Mouse (Mus musculus): ENCODE data around the gene Ppa1.

GRCm38 (mm10) chr10:61646557-61646956 is 1.8 kb upstream of the Ppa1 start:
- TF ChIP-seq POLR2A (IDR thresholded peaks at IDR 0.05; ENCODE audit: control insufficient read depth, low read depth, low read length) (no peak), CTCF (IDR thresholded peaks at IDR 0.05; ENCODE audit: control insufficient read depth, insufficient read depth, insufficient replicate concordance, low read depth, low read length) (no peak)

Measured in testis, adult 2 months (tissue).